Mouse (Mus musculus): ENCODE measurements around the gene Kcnk7.

Kcnk7 gene

GRCm38 (mm10) chr19:5690343-5690735 lies 13.8 kb upstream of the Kcnk7 start:
- no peak for DNase-seq (ENCODE audit: low spot score)

- no peak for DNase-seq (ENCODE audit: low spot score)
Measured at GRCm38 (mm10) chr19:5691601-5692000, 12.6 kb upstream of the Kcnk7 start.

- no peak for DNase-seq (ENCODE audit: low spot score)
Measured at GRCm38 (mm10) chr19:5692086-5692912, 11.9 kb upstream of the Kcnk7 start.

GRCm38 (mm10) chr19:5692913-5693396 lies 11.2 kb upstream of the Kcnk7 start:
- DNase-seq (ENCODE audit: low spot score) = peak; percentile 26

GRCm38 (mm10) chr19:5693801-5694200 lies 10.4 kb upstream of the Kcnk7 start:
- no peak for DNase-seq (ENCODE audit: low spot score)

- DNase-seq (ENCODE audit: low spot score) = no peak
Measured at GRCm38 (mm10) chr19:5695849-5696462, 8.2 kb upstream of the Kcnk7 start.

- DNase-seq (ENCODE audit: low spot score) = no peak
Measured at GRCm38 (mm10) chr19:5704801-5705571, 819 bp downstream of the Kcnk7 start.

- no peak for DNase-seq (ENCODE audit: low spot score)
Measured at GRCm38 (mm10) chr19:5710068-5710467, 5.9 kb downstream of the Kcnk7 start.

- no peak for DNase-seq (ENCODE audit: low spot score)
Measured at GRCm38 (mm10) chr19:5710581-5710980, 6.4 kb downstream of the Kcnk7 start.

GRCm38 (mm10) chr19:5711218-5711617 lies 7.1 kb downstream of the Kcnk7 start:
- no peak for DNase-seq (ENCODE audit: low spot score)

- DNase-seq (ENCODE audit: low spot score) = no peak
Measured at GRCm38 (mm10) chr19:5711907-5712460, 7.8 kb downstream of the Kcnk7 start.

- DNase-seq (ENCODE audit: low spot score) = no peak
Measured at GRCm38 (mm10) chr19:5713255-5713654, 9.1 kb downstream of the Kcnk7 start.

GRCm38 (mm10) chr19:5713730-5714129 lies 9.6 kb downstream of the Kcnk7 start:
- peak; percentile 41 for DNase-seq (ENCODE audit: low spot score)

GRCm38 (mm10) chr19:5715793-5716688 lies 11.9 kb downstream of the Kcnk7 start:
- DNase-seq (ENCODE audit: low spot score) = peak; percentile 86

- peak; percentile 68 for DNase-seq (ENCODE audit: low spot score)
Measured at GRCm38 (mm10) chr19:5716955-5717354, 12.8 kb downstream of the Kcnk7 start.

GRCm38 (mm10) chr19:5721233-5721632 lies 17.1 kb downstream of the Kcnk7 start:
- no peak for DNase-seq (ENCODE audit: low spot score)

GRCm38 (mm10) chr19:5722848-5723425 lies 18.8 kb downstream of the Kcnk7 start:
- DNase-seq (ENCODE audit: low spot score) = no peak

GRCm38 (mm10) chr19:5723934-5724548 lies 19.9 kb downstream of the Kcnk7 start:
- peak; percentile 23 for DNase-seq (ENCODE audit: low spot score)

- DNase-seq (ENCODE audit: low spot score) = peak; percentile 58
Measured at GRCm38 (mm10) chr19:5724549-5724941, 20.4 kb downstream of the Kcnk7 start.

- no peak for DNase-seq (ENCODE audit: low spot score)
Measured at GRCm38 (mm10) chr19:5725029-5725707, 21.0 kb downstream of the Kcnk7 start.

Measured in MN1 (cell line).